Mouse (Mus musculus): Measurements from ENCODE around the gene Cdc6.

- TF ChIP-seq TAL1 (IDR thresholded peaks at IDR 0.05; ENCODE audit: low read length) (no peak), GATA1 (IDR thresholded peaks at IDR 0.05; ENCODE audit: low read length) (no peak)
Measured at GRCm38 (mm10) chr11:98961051-98961592, 53.5 kb downstream of the Cdc6 start.

All from erythroblast, embryonic 14.5 days (primary cell).